Mouse (Mus musculus) left cerebral cortex, postnatal 4 days (tissue): ENCODE results near the gene Carmil1. TPM values are rescaled to one million over a fixed set of nuclear protein-coding genes. Genes with fewer than 3 reads are reported as not detected.

ENCODE experiments used
- DNase-seq: peaks from one replicate; pipeline ENCODE4 v3.0.0-alpha.2; 2022
- intact Hi-C: fragments of 180-260 bp; cut with DNase I; formaldehyde crosslinking; loops from one replicate; pipeline ENCODE4 v1.15.1; 2025
- total RNA-seq, 2 experiments: library from RNA; stranded (reverse); gene quantifications; 2 replicates each; pipeline ENCODE4 v1.2.3; 2021

The Carmil1 gene
- total RNA-seq, 2 experiments from 2014 or later = 57.9 to 82.4 TPM

- intact Hi-C loops = no loop called here
- no peak for DNase-seq
Measured at GRCm38 (mm10) chr13:24220441-24220970, 60.1 kb downstream of the Carmil1 start.

- intact Hi-C loops = no loop called here
- DNase-seq = no peak
Measured at GRCm38 (mm10) chr13:24211229-24211628, 69.4 kb downstream of the Carmil1 start.

GRCm38 (mm10) chr13:24206097-24206496, 74.5 kb downstream of the Carmil1 start:
- no peak for DNase-seq
- intact Hi-C loops = no loop called here

GRCm38 (mm10) chr13:24202314-24202713, 78.3 kb downstream of the Carmil1 start:
- intact Hi-C loops = no loop called here
- no peak for DNase-seq

- intact Hi-C loops = no loop called here
- no peak for DNase-seq
Measured at GRCm38 (mm10) chr13:24199861-24200543, 80.6 kb downstream of the Carmil1 start.

- DNase-seq = no peak
- intact Hi-C loops = no loop called here
Measured at GRCm38 (mm10) chr13:24198396-24198924, 82.1 kb downstream of the Carmil1 start.

- intact Hi-C loops = no loop called here
- DNase-seq = no peak
Measured at GRCm38 (mm10) chr13:24195371-24195770, 85.2 kb downstream of the Carmil1 start.

- DNase-seq = no peak
- intact Hi-C loops = no loop called here
Measured at GRCm38 (mm10) chr13:24194018-24194417, 86.6 kb downstream of the Carmil1 start.

- DNase-seq = no peak
- intact Hi-C loops = no loop called here
Measured at GRCm38 (mm10) chr13:24190875-24191663, 89.5 kb downstream of the Carmil1 start.

DNA sequence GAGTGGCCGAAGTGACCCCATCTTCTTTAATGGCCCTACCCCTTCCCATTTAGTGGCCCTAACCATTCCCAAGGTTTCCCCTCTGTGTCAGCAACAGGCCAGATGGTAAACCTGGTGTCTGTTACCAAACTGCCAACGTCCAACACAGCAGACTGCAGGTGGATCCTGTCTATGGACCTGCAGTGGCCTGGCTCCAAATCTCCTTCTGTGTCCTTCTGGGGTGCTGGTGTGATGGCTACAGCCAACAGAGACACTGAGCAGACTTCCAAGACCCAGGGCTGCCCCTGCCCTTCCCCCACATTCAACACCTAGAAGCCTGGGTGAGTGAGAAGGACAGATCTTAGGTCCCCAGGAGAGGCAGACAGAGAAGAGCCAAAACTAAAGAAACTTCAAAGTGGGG, 93.6 kb downstream of the Carmil1 start:
- DNase-seq = peak; percentile 14
- intact Hi-C loops = no loop called here

DNA sequence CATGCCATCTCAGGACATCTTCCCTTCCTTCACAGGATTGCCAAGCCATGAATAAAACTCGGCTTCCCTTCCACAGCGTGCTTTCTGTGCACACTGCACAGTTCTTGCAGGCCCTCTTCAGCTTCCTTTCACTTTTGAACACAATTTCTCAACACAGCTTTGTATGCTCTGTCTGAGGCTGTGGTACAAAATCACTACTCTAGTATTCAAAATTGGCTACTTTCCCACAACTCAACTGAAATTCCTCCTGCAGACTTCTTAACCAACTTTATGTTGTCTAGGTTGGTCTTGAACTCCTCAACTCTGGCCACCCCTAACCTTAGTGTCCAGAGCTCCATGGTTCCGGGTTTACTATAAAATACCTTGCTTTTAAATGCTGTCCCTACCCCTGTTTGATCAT, 95.0 kb downstream of the Carmil1 start:
- intact Hi-C loops = no loop called here
- DNase-seq = no peak

GRCm38 (mm10) chr13:24182878-24183277, 97.7 kb downstream of the Carmil1 start:
- intact Hi-C loops = no loop called here
- DNase-seq = no peak

- intact Hi-C loops = no loop called here
- no peak for DNase-seq
Measured at GRCm38 (mm10) chr13:24179538-24179937, 101.1 kb downstream of the Carmil1 start.

GRCm38 (mm10) chr13:24177600-24177999, 103.0 kb downstream of the Carmil1 start:
- intact Hi-C loops = no loop called here
- DNase-seq = no peak

- intact Hi-C loops = no loop called here
- DNase-seq = no peak
Measured at GRCm38 (mm10) chr13:24176835-24177234, 103.8 kb downstream of the Carmil1 start.

DNA sequence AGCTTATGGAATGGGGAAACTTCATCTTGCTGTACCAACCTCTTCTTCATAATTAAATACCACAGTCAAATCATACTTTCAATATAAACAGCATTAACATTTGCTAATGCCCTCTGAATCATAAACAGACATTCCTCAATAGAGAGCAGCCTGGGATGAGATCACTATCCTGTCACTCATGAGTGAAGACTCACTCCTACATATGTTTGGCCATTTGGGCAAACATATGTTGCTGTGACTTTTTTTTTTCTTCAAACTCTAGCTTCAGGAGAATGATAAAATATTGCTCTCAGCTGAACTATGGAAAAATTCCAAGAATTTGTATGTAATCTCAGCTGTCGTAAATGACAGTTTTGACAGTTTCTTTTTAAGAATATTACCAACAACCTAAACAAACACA, 110.9 kb downstream of the Carmil1 start:
- no peak for DNase-seq
- intact Hi-C loops = no loop called here

DNA sequence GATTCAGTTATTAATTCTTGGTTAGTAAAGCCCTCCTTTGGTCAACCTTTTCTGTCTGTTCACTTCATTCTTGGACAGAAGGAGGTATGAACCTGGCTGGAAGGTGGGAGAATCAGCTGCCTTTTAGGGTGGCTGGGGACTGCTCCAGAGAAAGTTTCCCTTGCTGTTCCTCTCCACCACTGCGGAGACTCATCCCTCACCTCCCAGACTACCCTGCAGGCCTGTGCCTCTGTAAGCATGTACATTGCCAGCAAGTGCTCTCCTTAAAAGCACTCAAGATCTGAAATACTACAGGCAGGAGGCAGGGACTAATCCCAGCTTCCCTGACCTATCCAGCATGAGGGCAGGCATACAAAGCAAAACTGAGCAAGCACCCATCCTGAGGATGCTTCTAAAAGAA, 117.2 kb downstream of the Carmil1 start:
- no peak for DNase-seq
- intact Hi-C loops = no loop called here

- no peak for DNase-seq
- intact Hi-C loops = no loop called here
Measured at GRCm38 (mm10) chr13:24161105-24161504, 119.5 kb downstream of the Carmil1 start.

- no peak for DNase-seq
- intact Hi-C loops = no loop called here
Measured at GRCm38 (mm10) chr13:24159972-24160371, 120.6 kb downstream of the Carmil1 start.

- intact Hi-C loops = no loop called here
Measured at GRCm38 (mm10) chr13:24159190-24159965, 121.2 kb downstream of the Carmil1 start.

DNA sequence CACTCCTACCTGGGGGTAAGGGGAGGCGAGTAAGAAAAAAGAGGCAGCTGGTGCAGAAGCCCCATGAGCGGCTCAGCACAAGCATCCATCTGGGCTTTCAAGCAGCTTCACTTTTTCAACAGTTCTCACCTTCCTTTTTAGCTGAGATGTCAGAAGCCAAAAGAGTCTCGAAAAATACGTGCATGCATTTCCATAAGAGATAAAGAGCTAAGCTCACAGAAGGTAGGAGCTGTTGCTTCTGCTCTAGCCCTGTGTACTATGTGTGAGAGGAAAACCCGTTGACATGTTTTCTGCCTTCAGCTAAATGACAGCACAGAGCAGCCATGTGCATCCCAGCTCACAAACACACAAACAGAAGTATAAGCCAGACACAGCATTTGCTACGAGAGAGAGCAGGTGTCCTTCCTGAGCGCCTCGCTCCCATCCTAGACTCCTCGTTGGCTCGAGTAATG, 123.0 kb downstream of the Carmil1 start:
- intact Hi-C loops = no loop called here
- DNase-seq = no peak

More at GRCm38 (mm10) chr13:24159190-24159965, 121.2 kb downstream of the Carmil1 start:
- no peak for DNase-seq
